Mouse (Mus musculus) left cerebral cortex, postnatal 25 days (tissue): Measurements from ENCODE around the gene Foxa3. TPM values are rescaled to one million over a fixed set of nuclear protein-coding genes. Genes with fewer than 3 reads are reported as not detected.

Source experiments
- DNase-seq, 2 experiments: peaks; one replicate each; pipeline ENCODE4 v3.0.0; 2022; ENCODE audit warnings: low spot score in 2 of 2, mixed read lengths in 1 of 2
- intact Hi-C: fragments of 180-260 bp; cut with DNase I; formaldehyde crosslinking; loops from one replicate; pipeline ENCODE4 v1.15.1; 2025
- total RNA-seq, 2 experiments: library from RNA; stranded (reverse); gene quantifications; 2 replicates each; pipeline ENCODE4 v1.2.3; 2021

Gene Foxa3
- total RNA-seq, 2 experiments from 2014 or later: not detected

GRCm38 (mm10) chr7:18963294-18963843, 60.0 kb downstream of the Foxa3 start:
- DNase-seq: no peak
- intact Hi-C loops: no loop called here

Other genes starting within 250 kb of the Foxa3 start
- not detected for gene Psg19, start 225.0 kb downstream of the Foxa3 start, total RNA-seq
- gene Psg17, start 201.9 kb downstream of the Foxa3 start, total RNA-seq: not detected
- gene Mill2, start 183.6 kb downstream of the Foxa3 start, total RNA-seq: 1 to 10 TPM; 1.8 to 2.1 TPM
- 10 to 100 TPM; 23.2 to 26.3 TPM for gene Pglyrp1, start 152.2 kb downstream of the Foxa3 start, total RNA-seq
- gene Ccdc61, start 113.1 kb downstream of the Foxa3 start, total RNA-seq: 10 to 100 TPM in 1 of 2 experiments, 1 to 10 TPM in 1; 9.9 to 10.5 TPM
- 10 to 100 TPM; 78.2 to 84.6 TPM for gene Nova2, start 97.7 kb downstream of the Foxa3 start, total RNA-seq
- gene Nanos2, start 36.1 kb downstream of the Foxa3 start, total RNA-seq: under 1 TPM; 0.53 to 0.76 TPM
- gene Mypop, start 32.3 kb downstream of the Foxa3 start, total RNA-seq: 10 to 100 TPM; 50.4 to 53.3 TPM
- 10 to 100 TPM; 46.7 to 48.3 TPM for gene Irf2bp1, start 19.5 kb downstream of the Foxa3 start, total RNA-seq
- 100 to 1,000 TPM; 122 to 133 TPM for gene Sympk, start 839 bp upstream of the Foxa3 start, total RNA-seq
- under 1 TPM; 0.14 to 0.30 TPM for gene Rsph6a, start 31.2 kb upstream of the Foxa3 start, total RNA-seq
- 100 to 1,000 TPM; 138 to 142 TPM for gene Dmwd, start 52.7 kb upstream of the Foxa3 start, total RNA-seq
- gene Dmpk, start 60.3 kb upstream of the Foxa3 start, total RNA-seq: 10 to 100 TPM; 25.0 to 37.5 TPM
- 1 to 10 TPM; 1.6 to 2.2 TPM for gene Six5, start 71.1 kb upstream of the Foxa3 start, total RNA-seq
- under 1 TPM; 0.25 to 0.32 TPM for gene Gm4969, start 94.8 kb upstream of the Foxa3 start, total RNA-seq
- 10 to 100 TPM; 12.5 to 14.4 TPM for gene Fbxo46, start 96.3 kb upstream of the Foxa3 start, total RNA-seq
- gene Qpctl, start 125.8 kb upstream of the Foxa3 start, total RNA-seq: 10 to 100 TPM; 15.5 to 16.0 TPM
- gene Snrpd2, start 126.2 kb upstream of the Foxa3 start, total RNA-seq: 10 to 100 TPM; 72.8 to 77.5 TPM
- gene Gipr, start 142.6 kb upstream of the Foxa3 start, total RNA-seq: 1 to 10 TPM; 1.1 to 1.5 TPM
- gene Eml2, start 152.9 kb upstream of the Foxa3 start, total RNA-seq: 100 to 1,000 TPM; 125 to 133 TPM
- gene Gpr4, start 189.0 kb upstream of the Foxa3 start, total RNA-seq: 1 to 10 TPM; 3.7 to 4.3 TPM
- gene Opa3, start 204.8 kb upstream of the Foxa3 start, total RNA-seq: 10 to 100 TPM; 46.6 to 47.3 TPM
- 10 to 100 TPM; 13.1 to 14.3 TPM for gene Vasp, start 248.3 kb upstream of the Foxa3 start, total RNA-seq